Mouse (Mus musculus) megakaryocyte, embryonic 14.5 days (primary cell): ENCODE data around the gene Cldn3.

Experiments
- FLI1 ChIP-seq: IDR thresholded peaks from 2 replicates; pipeline ENCODE4 v1.6.1; 2012; ENCODE audit warnings: low read length, inconsistent platforms, mixed read lengths
- GATA1 ChIP-seq: IDR thresholded peaks from 3 replicates; pipeline ENCODE4 v1.6.1; 2012; ENCODE audit warnings: mixed read lengths, low read length, inconsistent platforms, borderline replicate concordance

DNA sequence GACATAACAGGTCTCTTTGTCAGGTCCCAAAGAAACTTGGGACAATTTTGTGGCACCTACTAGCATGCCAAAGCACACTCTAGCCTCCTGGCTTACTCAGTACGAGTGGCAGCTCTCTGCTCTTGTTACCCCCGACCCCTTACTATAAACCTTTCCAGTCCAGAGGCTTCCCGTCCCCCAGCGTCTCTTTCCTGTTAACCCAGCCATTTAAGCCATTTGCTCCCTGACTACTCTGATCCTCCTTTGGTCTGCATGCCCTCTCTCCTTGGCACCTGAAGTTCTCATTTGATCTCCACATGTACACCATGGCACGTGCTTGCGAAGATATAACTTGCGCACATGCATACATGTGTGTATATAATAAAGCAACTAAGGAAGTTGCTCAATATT is 24.3 kb downstream of the Cldn3 start:
- TF ChIP-seq GATA1 (no peak), FLI1 (no peak)
